Mouse (Mus musculus) splenic B cell, adult 2 months (primary cell): ENCODE results near the gene Stra8.

Experiments
- DNase-seq: peaks from one replicate; pipeline ENCODE4 v3.0.0-alpha.2; 2011; ENCODE audit warnings: low read depth, low spot score
- H3K27me3 ChIP-seq: 2 replicates; pipeline ENCODE4 v1.6.1; 2012; ENCODE audit warnings: mild to moderate bottlenecking, low read length, moderate library complexity, mixed read lengths; ENCODE audit not compliant: control insufficient read depth, poor library complexity, insufficient read depth, severe bottlenecking
- H3K36me3 ChIP-seq: 2 replicates; pipeline ENCODE4 v1.6.1; 2012; ENCODE audit warnings: mild to moderate bottlenecking, low read length, moderate library complexity, mixed read lengths; ENCODE audit not compliant: control insufficient read depth, poor library complexity, insufficient read depth, severe bottlenecking

The Stra8 gene

DNA sequence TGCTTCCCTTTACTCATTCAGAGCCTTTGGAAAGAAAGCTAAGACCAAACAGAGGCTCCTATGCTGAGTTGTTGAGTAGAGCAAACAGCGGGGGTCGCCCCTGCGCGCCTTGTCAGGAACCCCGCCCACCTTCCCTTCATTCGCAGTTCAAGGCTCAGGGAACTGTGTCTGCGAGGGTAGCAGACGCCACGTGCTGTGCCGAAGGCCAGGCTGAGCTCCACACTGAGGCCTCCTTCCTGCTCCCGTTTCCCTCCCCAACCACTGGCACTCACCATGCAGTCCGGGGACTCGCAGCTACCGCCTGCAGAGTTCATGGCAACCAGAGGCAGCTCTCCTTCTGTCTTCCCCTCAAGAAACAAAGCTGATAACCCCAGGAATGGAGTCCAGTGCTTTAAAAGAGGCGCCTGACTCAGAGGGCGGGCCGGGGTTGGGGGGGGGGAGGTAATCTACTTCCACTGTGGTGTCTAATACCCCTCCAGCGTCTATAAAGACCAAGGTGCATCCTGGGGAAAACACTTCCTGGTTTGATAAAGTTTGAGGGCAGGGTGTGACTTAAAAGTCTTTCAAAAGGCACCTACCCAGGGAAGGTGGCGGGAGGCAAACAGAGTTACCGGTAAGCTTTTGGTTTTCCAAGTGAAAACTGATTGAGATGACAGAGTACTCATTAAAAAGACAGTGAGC is 68.3 kb downstream of the Stra8 start, which contains the start of gene Slc23a4:
TSS of gene Slc23a4 (minus strand) at position 324 of the 681 bp plus-strand sequence.
- Histone ChIP-seq H3K36me3 (no peaks in the 10 kb centered on the region), H3K27me3 (no peaks in the 10 kb centered on the region)
- DNase-seq = peak; percentile 15
